Mouse (Mus musculus) hindlimb bud, embryonic 11.5 days (tissue): ENCODE data around the gene Sept5.

Experiments used
- DNase-seq: peaks from one replicate; pipeline ENCODE4 v3.0.0-alpha.2; 2012; ENCODE audit warnings: low read depth, low spot score; ENCODE audit errors: extremely low spot score

Sept5 gene

DNA sequence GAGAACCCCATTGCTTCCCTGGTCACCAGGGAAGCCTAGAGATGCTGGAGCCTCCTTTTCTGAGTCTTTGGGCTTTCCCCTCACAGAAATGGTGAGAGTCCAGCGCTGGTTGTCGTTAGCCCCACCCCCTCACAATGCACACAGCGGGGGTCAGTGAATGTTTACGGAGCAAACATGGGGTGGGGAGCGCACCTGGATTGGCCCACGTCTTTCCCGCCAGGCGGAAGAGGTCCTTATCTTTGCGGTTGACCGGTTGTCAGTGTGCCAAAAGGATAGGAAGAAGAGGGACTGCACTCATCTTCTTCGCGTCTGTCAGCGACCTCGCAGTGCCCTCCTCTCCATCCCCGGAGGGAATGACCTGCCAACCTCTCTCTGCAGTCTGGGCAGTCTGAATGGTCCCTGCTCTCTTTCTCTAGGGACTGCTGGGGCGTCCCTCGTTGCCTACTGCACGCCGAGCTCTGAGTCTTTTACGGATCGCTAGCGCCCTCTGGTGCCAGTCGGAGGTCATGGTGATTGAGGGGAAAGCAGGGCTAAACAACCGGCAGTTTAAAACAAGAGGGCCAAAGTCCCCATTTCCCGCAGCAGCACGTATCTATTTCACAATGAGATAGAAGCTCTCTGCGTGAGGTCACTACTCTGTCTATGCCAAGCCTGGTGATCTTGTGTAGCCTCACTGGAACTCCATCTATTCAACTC, 12.2 kb downstream of the Sept5 start:
- DNase-seq, result peak; percentile 81

DNA sequence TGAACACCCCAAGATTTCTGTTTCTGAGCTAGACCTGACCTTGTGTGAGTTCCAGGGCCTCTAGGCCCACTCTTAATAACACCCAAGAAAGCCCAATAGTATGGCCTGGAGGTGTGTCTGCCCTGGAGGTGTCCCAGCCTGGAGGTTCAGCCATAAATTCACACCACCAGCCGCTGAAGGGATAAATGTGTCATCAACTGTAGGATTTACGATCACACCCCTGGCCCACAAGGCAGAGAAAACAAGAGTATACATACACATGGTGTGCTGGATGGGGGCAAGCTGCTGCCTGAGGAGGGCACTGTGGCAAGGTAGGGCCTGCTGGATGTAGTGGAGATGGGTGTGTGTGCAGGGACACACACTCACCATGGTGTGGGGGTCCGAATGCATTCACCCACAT, 16.5 kb downstream of the Sept5 start:
- peak; percentile 64 for DNase-seq

DNA sequence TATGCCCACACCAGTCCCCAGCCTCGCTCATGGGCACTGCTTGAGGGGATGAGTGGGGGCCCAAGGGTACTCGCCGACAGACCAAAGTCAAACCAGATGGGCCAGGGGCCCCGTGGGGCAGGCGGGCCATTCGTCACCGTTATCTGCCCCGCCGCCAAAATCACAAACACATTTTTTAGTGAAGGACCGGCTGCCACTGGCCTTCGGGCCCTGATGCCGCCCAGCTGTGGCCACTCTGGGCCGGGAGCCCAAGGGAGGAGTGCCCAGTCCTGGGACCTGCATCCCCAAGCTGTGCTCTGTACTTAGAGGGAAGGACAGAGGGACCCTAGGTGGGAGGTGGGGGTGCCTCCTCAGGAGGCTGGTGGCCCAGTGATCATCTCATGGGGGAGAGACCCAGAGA, 18.0 kb downstream of the Sept5 start:
- no peak for DNase-seq

DNA sequence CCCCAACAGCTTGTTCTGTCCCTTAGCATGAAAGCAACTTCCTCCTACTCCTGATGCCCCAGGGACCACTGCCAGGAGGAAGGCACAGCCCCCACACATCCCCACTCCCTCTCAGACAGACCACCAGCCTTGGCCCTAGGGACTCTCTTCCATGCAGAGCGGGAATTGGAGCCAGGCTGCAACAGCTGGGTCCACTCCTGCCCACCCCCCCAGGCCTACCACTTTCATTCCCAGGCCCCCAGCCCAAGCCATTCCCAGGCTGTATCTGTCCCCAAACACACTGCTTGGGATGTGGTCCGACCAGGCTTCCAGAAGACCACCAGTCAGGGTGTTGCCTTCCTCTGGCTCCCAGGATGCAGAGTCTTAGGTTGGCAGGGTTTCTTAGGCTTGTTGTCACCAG, 20.7 kb downstream of the Sept5 start:
- no peak for DNase-seq

DNA sequence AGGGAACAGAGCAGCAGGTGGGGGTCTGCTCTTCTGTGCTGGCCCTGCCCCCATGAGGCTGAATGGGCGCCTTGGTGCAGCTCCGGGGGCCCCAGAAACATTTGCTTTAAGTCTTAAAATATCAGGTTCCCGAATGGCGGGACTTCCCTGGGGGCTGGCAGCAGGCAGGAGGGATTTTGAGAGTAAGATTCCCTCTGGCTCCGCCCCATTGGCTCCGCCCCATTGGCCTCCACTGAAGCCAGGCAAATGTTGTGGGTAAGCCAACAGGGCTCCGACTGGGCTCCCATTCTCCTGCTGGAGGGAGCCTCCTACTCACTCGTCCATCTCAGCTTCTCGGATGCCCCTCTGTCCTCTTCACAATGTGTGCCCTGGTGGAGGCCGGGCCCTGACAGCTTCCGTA, 21.5 kb downstream of the Sept5 start:
- DNase-seq, result no peak

DNA sequence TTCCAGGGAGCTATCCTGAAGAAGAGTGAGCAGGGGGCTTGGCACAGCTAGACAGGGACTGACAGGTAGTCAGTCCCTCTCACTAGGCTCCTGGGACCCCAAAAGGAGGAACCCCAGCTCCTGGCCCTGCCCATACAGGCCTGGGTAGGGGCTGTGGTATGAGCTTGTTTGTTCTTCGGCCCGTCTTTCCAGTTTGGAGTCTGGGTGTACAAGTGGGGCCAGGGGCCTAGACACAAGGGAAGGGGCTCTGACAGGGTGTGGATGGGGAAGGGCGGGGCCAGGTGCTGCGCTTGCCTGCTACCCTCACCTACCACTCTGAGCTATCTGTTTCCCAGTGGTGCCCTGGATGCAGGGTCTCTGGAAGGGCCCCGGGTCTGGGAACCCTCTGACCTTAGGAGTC, 24.0 kb downstream of the Sept5 start:
- no peak for DNase-seq

DNA sequence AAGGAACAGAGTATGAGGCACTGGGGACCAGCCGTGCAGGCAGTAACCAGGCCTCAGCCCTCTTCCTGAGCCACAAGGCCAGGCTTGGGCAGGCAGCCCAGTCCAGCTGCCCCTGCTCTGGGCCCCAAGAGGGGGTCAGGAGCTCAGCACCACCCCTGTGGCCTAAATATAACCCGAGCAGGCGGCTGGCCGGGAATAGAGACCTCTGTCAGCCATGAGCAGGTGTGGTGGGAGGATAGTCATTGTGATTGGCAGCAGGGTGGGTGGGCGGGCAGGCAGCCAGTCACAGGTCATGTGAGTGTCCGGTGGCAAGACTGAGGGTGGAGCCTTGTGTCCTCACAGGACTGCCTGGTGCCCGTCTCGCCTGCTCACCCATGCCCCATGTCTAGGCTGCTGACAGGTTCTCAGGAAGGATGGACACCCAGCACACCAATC, 25.5 kb downstream of the Sept5 start:
- no peak for DNase-seq

DNA sequence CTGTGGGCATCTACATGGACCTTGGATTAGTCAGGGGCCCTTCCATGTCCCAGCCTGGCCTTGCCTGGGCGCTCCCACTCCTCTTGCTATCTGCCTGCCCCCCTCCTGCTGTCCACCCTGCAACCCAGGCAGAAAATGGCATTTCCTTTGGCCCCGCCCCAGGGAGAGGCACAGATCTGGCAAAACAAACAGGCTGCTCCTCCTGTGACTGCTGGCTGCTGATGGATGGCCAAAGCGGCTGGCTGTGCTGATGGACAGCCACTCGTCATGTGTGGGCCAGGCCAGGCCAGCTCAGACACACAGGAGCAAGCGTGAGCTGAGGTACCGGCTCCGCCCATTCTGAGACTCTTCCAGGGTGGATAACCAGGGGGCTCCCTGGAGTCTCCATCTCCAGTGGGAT, 28.3 kb downstream of the Sept5 start:
- DNase-seq, result no peak

DNA sequence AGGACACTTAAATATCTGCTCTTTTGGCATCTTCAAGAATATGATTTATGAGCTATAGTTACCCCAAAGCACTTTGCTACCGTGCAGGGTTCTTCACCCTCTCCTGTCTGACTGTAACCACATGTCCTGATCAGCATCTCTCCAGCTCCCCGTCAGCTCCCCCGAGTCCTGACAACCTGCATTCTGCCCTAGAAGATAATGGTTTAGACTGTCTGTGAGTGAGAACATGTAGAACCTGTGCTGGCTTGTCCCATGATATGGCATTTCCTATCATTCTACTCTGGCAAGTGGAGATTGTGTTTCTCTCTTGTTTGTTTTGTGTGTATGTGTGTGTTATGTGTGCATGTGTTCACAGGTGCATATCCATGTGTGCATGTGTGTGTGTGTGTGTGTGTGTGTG, 31.7 kb downstream of the Sept5 start:
- DNase-seq, result no peak

DNA sequence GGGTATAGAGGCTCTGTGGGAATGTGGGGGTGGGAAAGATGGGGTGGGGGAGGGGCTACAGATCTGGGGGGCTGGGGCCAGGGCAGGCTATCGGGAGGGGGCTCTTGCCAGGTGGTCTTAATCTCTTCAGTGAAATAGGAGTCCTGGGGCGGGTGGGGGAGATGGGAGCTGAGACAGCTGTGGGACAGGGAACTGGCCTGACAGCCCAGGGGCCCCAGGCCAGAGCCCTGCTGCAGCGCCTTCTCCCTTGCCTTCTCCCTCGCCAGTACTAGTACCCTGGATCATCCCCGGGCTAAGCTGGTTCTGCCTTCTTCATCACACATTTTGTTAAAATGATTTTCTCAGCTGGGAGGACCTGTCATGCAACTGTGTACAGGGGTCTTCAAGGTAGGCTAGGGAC, 33.5 kb downstream of the Sept5 start:
- DNase-seq, result no peak

DNA sequence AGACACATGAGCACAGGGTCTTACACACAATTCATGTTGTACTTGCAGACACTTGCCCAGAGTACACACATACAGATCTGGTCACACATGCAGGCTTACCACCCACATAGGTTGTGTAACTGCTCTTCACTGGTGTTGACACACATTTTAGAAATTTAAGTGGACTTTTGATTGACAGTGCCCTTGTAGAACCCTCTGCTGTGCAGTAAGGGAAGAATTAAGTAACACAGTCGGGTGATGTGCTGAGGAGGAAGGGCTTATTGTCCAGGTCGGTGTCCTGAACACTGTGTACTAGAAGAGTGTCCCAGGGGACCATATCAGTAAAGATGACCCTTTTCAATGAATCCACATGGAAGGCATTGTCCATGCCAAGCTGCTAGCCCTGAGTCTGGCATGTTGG, 35.8 kb downstream of the Sept5 start:
- DNase-seq, result no peak

DNA sequence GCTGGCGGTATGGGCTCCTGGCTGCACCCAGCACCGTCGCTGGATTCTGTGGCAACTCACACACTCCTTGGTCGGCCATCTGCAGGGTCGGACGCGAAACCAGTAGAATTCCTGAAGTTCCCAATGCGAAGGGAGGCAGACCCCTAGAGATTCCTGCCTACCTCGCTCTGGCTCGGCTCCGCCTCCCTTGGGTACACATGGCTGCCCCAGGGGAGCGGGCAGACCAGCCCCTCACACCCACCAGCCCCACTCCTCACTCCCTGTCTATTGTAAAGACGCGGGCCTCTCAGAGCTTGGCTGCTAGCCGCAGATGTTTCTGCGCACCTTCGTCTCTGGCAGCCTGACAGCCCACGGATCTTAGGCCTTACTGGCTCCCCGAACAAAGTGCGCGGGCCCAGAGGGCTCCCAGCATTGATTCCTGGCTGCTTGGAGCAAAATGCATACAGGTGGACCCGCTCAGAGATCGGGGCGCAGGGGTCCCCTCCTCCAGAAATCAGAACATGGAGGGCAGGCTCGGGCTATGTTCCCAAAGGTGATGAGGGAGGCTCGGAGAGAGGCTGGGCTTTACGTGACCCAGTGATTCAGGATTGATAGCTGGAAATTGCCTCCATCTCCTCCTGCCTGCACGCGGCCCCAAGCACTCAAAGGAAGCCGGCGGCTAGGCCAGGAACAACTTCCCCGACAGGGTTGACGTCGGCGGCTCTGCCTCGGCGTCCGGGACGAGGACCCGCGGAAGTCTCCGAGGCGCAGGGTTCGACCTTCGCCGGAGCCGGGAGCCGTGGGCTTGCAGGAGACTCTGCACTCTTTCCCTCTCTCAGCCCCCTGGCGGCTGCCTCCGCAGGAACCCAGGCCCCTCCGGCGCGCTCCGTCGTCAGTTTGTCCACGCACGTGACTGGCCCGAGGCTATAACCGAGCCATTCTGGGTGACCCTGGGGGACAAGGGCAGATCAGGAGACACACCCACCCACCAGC, 38.4 kb downstream of the Sept5 start:
- DNase-seq, result no peak

DNA sequence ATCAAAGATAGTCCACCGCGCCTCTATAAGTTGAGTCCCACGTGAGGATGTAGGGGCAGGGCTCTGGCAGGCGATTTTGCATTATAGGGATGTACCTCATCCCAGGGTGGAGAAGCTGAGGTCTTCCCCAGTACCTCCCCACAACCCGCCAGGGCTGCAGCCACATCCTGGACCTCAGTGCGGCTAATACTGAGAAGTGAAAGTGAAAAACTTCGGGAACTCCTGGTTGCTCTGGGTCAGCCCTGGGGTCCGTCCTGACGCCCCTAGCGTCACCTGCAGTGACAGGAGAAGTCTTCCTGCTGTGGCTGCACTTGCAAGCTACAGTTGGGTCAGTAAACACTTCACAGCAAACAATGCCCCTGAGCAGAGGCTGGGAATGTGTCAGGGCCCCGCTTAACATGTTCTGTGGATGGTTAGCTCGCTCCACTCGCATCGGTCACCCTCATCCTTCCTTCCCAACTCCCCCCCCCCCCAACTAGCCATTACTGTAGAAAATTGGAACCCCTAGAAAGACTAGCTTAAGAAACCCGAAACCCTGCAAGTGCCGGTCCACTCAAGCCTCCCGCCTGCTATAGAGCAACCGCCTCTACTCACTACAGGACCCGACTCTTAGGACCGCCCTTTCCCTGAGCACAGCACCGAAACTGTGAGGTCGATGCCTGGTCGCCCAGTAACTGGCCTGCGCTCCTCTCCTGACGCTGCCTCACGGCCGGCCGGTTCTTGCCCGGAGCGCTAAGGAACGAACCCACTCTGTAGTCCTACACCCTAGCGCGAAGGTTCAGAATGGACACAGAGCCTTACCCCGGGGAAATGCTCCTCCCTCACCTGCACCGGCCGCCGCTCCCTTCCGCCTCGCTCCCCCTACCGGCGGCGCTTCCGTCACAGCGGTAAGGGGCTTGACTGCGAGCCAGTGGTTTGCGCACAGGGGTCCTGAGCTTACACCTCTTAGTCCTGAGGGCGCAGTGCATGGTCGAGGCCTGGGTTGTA, 39.7 kb downstream of the Sept5 start, which contains the start of gene Tbx1:
Gene Tbx1 (minus strand): TSS at position 868 of the 987 bp plus-strand sequence.
- no peak for DNase-seq

DNA sequence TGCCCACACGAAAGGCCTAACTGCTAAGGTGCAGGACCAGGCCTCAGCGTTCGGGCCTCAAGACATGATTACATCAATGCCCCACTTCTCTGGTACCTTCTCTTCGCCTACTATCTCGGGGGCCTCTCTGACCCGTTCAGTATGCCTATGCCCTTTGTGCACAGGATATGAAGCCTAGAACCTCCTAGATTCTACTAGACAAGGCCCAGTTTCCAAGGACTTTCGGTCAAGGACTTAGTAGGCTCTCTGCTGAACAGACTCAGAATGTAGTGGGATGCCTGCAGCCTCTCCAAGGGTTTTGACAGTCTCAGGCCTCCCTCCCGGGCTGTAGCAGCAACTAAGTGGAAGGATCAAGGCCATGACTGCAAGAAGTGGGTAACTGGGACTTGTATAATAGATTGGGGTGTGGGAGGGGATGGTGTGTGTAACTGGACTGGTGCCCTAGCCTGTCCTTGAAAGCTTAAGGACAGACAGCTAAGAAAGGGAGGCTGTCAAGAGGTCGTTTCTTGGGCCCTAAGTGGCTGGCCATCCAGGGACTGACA, 40.6 kb downstream of the Sept5 start:
- no peak for DNase-seq

DNA sequence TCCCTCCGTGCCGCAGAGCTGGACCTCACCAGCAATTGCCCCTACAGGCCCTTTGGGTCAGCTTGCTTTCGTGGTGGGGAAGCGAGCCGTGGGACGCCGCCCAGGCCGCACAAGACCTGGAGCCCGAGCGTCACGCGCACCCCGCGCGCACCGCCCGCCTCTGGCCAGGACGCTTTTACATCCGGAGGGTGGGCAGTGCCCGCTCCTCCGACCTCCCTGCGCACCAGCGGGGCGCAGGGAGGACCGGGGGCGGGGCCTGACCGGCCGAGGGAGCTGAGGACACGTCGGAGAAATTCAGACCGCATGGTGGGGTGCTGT, 41.1 kb downstream of the Sept5 start:
- DNase-seq, result no peak

DNA sequence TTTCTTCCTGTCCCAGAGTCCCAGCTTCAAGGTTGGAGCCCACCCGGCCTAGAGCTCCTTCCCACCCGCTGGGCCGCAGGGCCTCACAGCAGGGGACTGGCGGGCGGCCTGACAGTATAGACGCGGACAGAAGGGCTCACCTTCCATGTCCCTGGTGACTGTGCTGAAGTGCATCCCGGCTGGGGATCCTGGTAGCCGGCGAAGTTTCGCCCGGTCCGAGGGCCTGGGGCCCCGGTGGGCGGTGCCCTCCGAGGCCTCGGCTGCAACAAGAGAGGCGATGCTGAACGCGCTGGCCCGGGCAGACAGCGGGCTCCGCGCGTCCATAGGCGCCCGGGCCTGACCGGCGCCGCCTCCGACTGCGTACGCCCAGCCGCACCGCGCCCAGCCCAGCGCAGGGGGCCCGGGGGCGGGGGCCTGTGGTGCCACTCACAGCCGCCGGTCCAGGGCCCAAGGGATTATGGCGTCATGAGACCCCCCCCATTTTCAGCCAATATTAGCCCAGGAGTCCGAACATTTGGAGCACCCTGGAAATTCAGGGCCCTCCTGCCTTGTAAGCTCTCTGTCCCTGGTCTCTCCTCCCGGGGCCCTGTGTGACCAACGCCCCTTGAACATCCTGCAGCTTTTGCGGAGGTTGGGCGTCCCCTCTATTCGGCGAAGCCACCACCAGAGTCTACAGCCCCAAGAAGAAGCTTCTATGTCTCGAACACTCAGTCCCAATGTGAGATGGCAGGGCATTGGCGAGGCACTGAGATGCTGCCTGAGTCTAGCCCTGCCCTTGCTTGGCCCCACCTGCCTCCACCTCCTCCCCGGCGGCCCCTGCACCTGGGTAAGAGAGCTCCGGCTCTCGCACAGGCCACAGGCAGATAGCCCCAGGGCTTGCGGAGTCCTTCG, 41.7 kb downstream of the Sept5 start:
- DNase-seq, result no peak

DNA sequence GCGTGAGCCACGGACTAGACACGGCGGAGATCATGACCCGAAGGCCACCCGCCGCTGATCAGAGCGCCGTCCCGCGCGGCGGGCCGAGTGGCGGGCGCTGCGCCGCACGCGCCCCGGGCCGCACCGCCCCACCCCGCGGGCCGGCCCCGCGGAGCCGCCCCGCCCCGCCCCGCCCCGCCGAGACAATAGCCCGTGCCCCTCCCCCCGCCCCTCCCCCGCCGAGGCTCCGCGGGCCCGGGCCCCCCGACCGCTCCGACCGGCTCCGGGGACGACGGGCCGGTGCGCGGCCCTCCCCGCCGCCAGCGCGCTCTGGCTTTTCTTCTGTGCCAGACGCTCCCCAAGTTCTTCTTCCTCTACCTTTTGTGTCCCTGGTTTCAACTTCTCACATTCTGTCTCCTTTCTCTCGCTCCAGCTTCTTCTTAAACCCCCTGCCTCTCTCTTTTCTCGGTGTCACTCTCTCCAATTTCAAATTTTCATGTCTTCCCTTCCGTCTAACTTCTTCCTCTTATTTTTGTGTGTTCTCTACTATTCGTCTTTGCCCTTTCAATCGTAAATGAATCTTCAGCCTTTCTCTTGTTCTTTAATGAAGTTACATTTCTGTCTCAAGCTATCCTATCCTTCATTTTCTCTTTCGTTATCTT, 42.7 kb downstream of the Sept5 start:
- no peak for DNase-seq

DNA sequence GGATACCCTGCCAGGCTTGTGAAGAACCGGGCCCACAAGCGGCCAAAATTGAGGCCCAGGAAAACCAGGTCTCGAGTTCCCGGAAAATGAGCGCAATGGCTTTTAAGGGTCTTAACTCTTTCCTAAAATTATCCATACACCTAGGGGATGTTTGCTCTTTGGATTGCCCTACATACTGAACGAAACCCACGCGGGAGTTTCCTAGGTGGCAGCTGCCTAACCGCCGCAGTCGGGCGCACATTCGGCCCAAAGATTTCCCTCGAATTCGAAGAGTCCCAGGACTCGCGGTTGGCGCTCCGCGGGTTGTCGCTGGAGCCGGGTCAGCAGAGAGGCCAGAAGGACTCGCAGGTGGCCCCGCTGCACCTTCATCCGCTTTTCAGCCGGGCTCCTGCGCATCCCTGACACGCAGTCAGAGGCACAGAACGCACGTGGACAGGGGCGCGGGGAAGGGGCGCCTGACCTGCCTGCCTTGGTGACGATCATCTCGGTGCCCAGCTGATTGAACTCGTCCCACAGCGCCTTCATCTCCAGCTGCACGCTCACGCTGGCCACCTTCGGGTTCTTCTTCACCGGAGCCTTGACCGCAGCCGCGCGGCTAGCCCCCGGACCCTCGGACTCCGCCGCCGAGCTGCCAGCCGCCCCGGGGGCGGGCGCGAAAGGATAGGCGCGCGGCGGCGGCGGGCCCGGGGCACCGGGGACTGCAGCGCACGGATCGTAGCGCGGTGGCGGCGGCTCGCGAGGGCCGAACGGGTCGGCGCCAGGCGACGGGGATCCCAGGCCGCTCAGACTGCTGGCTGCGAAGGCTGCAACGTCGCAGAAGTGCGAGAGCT, 43.5 kb downstream of the Sept5 start:
- DNase-seq, result no peak

DNA sequence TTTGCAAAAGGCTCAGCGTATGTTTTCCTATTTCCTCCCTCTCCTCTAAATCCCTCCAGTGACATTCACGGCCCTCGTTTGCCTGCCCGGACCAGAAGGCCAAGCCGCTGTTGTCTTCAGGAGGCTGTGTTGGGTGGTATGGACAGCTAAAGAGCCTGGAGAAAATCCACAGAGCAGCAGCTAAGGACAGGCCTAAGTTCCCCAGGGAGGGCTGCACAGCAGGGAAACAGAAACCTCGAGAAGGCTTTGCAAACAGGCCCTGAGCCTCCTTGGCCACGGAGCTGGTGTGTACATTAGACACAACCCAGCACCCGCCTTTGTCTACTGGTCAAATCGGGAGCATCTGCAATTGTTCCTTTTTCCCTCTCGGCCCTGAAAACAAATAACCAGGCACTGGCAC, 44.1 kb downstream of the Sept5 start:
- DNase-seq, result no peak
